Mouse (Mus musculus) adrenal gland, adult 18-20 months (tissue): ENCODE measurements around the gene Prom1. TPM values are rescaled to one million over a fixed set of nuclear protein-coding genes. Genes with fewer than 3 reads are reported as not detected.
A peak's percentile ranks its signal among the peaks of the same experiment; 100 is the strongest.
"Not testable (repeated sequence)": the region's sequence is repeated elsewhere in the genome, so short reads cannot be mapped to it uniquely, and the experiment has no call there.

Experiments used
- DNase-seq, 2 experiments: peaks; one replicate each; pipeline ENCODE4 v3.0.0; 2021 to 2022; ENCODE audit warnings: low spot score in 2 of 2
- long read RNA-seq, 2 experiments: library from polyadenylated mRNA; stranded (forward); transcript quantifications; one replicate each; pipeline ENCODE4 v2.0.0; 2021
- total RNA-seq, 2 experiments: library from RNA; stranded (reverse); gene quantifications; 1 replicate in 1 of 2; 2 replicates in 1 of 2; pipeline ENCODE4 v1.2.3; 2021

The Prom1 gene
- 1 to 10 TPM; 2.5 to 3.3 TPM for total RNA-seq
- long read RNA-seq, experiment 1, partial matches to known transcripts, result 1 of 1 reads
- long read RNA-seq, experiment 1, other reads (novel, unspliced or antisense), result 0 of 1 reads
- long read RNA-seq, experiment 2, partial matches to known transcripts, result 2 of 4 reads
- long read RNA-seq, experiment 2, other reads (novel, unspliced or antisense), result 0 of 4 reads

GRCm38 (mm10) chr5:44101231-44102110 is at the start of gene Prom1:
Gene Prom1, minus strand, starts transcription at chr5:44102032.
- peak; percentile 5 to 19 for DNase-seq

GRCm38 (mm10) chr5:44147732-44148131 is 45.9 kb upstream of the Prom1 start:
- DNase-seq, result no peak

GRCm38 (mm10) chr5:44146437-44147332 is 44.9 kb upstream of the Prom1 start:
- DNase-seq, result no peak

DNA sequence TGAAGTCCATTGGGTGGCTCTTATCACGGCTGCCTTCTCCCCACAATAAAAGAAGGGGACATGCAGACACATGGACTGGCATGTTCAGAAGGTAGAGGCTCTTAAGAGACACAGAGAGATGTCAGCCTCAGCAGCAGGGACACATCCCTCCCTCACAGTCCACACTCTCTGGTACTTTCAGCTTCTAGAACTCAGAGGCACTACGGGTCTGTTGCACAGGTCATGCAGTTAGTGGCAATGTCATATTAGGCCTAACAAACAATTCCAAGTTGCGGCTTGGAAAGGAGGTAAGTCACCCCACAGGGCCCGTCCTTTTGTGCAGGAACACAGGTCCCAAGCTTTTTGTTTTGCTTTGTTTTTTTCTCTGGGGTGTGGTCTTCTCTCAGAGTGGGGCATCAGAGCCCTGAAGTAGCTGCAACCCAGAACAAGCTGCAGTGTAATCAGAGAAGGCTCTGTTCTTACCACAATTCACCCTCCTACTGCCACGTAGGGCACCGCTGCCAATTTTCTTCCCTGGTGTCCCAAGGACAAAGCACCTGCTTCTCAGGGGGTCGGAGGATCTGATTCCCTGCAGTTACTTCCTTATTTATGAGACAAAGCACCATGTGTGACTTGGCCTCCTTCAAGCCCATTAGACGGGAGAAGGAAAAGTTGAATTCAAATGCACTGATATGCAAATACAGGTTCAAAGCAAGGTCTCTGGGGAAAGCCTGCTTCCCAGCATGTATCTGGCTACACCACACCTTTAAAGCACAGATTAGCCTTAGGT is 41.8 kb upstream of the Prom1 start:
- DNase-seq, result no peak

DNA sequence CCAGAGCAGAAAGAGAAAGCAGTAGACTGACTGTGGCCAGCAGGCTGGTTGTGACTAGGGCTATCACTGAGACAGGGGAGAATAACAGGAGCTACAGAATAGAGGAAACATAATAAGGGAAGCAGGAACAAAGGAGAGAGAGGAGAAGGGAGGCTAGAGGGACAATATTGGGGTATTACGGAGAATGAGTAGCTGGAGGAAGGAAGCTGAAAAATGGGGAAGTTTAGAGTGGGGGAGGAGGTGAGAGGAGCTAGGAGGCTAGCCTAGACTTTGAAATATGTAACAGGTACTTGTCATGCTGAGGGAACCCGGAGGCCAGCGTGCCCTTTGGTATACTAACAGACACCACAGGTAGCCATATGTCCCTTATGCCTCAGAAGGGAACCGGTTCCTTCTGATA is 25.7 kb upstream of the Prom1 start:
- DNase-seq, result no peak

- not testable (repeated sequence) for DNase-seq
Observed at GRCm38 (mm10) chr5:44126574-44126973, 24.7 kb upstream of the Prom1 start.

GRCm38 (mm10) chr5:44121390-44121789 is 19.6 kb upstream of the Prom1 start:
- DNase-seq, result no peak

DNA sequence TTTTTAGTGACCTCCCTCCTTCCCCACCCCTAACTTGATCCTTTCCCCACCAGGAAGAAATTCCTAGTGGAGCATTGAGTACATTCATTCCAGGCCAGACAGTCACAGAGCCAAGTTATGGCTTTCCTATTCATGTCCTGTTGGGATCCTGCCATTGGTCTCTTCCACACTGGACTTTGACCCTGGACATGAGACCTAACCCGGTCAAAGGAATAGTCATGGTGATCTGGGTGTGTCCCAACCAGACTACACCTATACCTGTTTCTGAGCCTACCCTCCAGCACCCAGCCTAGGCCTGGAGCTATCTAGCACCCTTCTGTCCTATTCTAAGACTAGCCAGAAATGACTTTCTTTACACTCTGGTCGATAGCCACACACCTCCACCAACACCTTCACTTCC is 11.3 kb upstream of the Prom1 start:
- no peak for DNase-seq

DNA sequence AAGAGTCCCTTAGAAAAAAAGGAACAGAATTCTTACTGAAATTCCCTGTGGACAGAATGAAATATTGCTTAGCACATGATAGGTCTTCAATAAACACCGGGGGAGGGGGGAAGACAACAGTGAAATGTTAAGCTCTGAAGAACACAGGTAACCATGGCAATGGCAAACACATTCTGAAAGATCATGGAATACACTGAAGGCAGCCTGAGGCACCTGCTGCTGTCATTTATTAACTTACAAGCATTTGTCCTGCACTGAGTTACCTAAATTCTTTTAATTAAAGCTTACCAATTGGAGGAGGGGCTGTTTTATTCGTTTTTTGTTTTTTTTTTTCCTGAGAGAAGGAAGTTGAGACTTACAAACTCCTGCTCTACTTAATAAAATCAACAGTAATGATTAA is 7.3 kb upstream of the Prom1 start:
- no peak for DNase-seq

GRCm38 (mm10) chr5:44108125-44108524 is 6.3 kb upstream of the Prom1 start:
- no peak for DNase-seq

DNA sequence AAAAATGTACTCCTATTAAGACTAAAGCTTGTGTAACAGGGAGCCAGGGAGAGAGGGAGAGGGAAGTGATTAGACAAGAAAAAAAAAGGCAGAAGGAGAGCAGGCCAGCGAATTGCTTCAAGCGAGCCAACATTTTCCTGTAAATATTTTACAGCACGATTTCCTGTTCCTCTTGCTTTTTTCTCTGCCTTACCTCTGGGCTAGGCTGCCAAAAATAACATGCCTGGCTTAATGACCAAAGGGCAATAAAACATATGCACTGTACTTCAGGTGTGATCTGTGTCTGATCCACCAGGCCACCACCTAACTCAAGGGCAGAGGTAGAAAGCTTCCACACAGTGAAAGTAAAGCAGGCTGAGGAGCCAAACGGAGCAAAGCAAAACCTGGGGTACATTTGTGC is 3.4 kb upstream of the Prom1 start:
- no peak for DNase-seq

- no peak for DNase-seq
Observed at GRCm38 (mm10) chr5:44104686-44105085, 2.9 kb upstream of the Prom1 start.

DNA sequence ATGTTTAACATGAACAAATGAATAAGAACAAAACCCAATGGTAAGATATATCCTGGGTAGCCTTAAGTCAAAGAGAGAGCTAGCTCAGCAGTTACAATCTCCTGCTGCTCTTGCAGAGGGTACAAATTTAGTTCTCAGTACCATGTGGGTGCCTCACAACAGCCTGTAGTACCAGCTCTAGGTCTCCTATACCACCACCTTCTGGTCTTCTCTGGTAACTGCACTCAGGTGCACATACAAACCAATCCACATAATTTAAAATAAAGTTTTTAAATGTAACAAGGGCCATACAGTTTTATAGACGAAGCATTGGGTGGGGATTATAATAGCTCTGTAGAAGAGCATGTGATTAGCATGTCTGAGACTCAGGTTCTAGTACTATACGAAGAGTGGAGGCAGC is 2.3 kb upstream of the Prom1 start:
- no peak for DNase-seq

- no peak for DNase-seq
Observed at GRCm38 (mm10) chr5:44103121-44103520, 1.3 kb upstream of the Prom1 start.

- DNase-seq, result peak; percentile 10 to 25
Observed at GRCm38 (mm10) chr5:44100544-44101230, 1.1 kb downstream of the Prom1 start.

GRCm38 (mm10) chr5:44100187-44100543 is 1.7 kb downstream of the Prom1 start:
- no peak for DNase-seq

DNA sequence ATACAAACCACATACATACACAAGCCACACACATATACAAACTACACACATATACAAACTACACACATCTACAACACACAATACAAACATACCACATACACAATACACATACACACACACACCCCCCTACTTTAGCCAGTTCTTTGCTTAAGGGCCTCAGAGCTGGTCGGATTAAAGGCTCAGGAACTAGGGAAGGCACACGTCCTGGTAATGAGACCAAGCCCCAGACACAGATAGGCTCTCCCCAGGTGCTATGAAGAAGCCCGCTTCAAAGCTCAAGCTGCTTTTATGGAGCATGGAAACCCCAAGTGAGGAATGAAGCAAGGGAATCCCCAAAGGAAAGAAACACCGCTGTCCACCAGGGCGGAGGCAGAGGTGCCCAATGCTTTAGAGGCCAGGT is 4.8 kb downstream of the Prom1 start:
- DNase-seq, result no peak

GRCm38 (mm10) chr5:44096106-44096505 is 5.7 kb downstream of the Prom1 start:
- no peak for DNase-seq

DNA sequence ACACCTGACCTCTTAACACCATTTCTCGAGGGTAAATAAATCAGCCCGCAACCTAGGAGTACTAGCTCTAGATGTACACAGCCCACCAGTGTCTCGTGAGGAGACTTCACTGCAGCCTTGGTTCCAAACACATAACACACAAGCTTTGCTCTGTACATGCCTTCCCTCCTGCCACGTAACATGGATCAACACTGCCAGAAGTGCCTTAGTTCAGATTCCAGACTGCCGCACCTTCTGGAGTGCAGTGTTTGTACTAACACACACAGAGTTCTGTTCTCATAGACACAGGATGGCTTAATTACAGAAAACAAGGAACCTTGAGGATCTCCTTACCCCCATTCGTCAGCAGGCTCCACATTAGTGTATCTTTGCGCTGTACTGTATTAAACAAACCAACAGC is 6.1 kb downstream of the Prom1 start:
- no peak for DNase-seq

GRCm38 (mm10) chr5:44087034-44087433 is 14.8 kb downstream of the Prom1 start:
- no peak for DNase-seq
